Mouse (Mus musculus): Measurements from ENCODE around the gene 2300009A05Rik. TPM values are rescaled to one million over a fixed set of nuclear protein-coding genes. Genes with fewer than 3 reads are reported as not detected.

Gene 2300009A05Rik
- polyA plus RNA-seq, 1 experiment: not detected

DNA sequence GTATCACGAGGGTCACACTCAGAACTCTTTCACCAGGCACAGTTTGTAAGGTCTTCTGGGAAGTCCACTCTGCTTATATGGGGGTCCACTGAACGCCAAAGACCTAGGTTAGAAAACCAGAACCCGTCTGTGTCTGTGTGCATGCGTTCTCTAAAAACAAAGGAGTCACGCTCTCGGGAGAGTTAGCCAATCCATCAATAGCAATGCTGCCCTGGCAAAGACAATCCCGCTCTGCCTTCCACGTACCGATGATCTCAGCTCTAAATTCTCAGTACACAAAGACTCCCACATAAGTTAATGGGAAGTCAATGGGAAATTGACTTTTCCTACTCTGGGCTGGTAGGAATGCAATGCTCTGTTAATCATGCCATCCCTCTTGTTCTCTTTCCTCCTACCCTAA, 42.8 kb downstream of the 2300009A05Rik start:
- no peaks in the 10 kb centered on the region for H3K4me1 ChIP-seq (ENCODE audit: control insufficient read depth, insufficient read depth, low read length)
- TF ChIP-seq CTCF (IDR thresholded peaks at IDR 0.05; ENCODE audit: insufficient read depth, low read depth, low read length): no peak
- no peak for TF ChIP-seq POLR2A (IDR thresholded peaks at IDR 0.05; ENCODE audit: insufficient read depth, low read depth, low read length)
- H3K27ac ChIP-seq (ENCODE audit: insufficient read depth, low read depth, low read length): no peak overlapping the region
- H3K4me3 ChIP-seq (ENCODE audit: insufficient read depth, low read depth, low read length): no peak overlapping the region
- WGBS: 91% methylated on average over 9 of the region's 9 CpGs

DNA sequence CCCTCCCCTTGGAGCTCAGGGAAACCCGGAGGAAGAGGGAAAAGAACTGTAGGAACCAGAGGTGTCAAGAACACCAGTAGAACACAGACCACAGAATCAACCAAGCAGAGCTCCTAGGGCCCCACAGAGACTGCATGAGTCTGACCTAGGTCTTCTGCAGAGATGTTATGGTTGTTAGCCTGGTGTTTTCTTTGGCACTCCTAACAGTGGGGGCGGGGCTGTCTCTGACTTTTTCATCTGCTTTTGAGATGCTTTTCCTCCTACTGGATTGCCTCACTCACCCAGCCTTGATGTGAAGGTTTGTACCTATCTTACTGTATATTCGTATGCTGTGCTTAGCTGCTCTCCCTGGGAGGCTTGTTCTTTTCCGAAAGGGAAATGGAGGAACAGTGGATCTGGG, 44.9 kb downstream of the 2300009A05Rik start:
- Histone ChIP-seq H3K4me3 (ENCODE audit: insufficient read depth, low read depth, low read length) (no peak overlapping the region), H3K4me1 (ENCODE audit: control insufficient read depth, insufficient read depth, low read length) (no peaks in the 10 kb centered on the region), H3K27ac (ENCODE audit: insufficient read depth, low read depth, low read length) (no peak overlapping the region)
- WGBS: 88% methylated on average over 4 of the region's 4 CpGs
- TF ChIP-seq POLR2A (IDR thresholded peaks at IDR 0.05; ENCODE audit: insufficient read depth, low read depth, low read length): no peak
- no peak for TF ChIP-seq CTCF (IDR thresholded peaks at IDR 0.05; ENCODE audit: insufficient read depth, low read depth, low read length)

GRCm38 (mm10) chr9:63350030-63350429, 49.0 kb downstream of the 2300009A05Rik start:
- no peak overlapping the region for H3K4me3 ChIP-seq (ENCODE audit: insufficient read depth, low read depth, low read length)
- H3K4me1 ChIP-seq (ENCODE audit: control insufficient read depth, insufficient read depth, low read length): no peaks in the 10 kb centered on the region; the same call in 1 of the 2 replicates
- 94% methylated on average over 8 of the region's 8 CpGs for WGBS
- TF ChIP-seq CTCF (IDR thresholded peaks at IDR 0.05; ENCODE audit: insufficient read depth, low read depth, low read length) (no peak), POLR2A (IDR thresholded peaks at IDR 0.05; ENCODE audit: insufficient read depth, low read depth, low read length) (no peak)
- no peak overlapping the region for H3K27ac ChIP-seq (ENCODE audit: insufficient read depth, low read depth, low read length)

DNA sequence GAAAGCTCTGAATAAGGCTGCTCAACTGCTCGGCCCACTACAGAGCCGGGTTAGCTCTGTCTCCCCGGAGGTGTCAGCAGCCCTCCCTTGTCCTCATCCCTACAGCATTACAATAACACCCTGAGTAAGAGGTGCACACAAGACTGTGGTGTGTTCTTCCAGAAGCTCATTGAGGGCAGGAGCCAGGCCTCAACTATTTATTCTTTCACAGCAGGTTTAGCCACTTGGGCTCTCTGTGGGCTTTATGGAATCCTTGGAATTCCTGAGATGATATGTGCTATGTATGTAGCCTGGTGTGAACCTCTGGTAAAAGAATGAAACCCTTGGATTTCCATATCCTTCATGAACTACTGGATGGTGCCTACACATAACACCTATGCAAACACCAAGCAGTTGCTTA, 49.8 kb downstream of the 2300009A05Rik start:
- TF ChIP-seq CTCF (IDR thresholded peaks at IDR 0.05; ENCODE audit: insufficient read depth, low read depth, low read length) (no peak), POLR2A (IDR thresholded peaks at IDR 0.05; ENCODE audit: insufficient read depth, low read depth, low read length) (no peak)
- Histone ChIP-seq H3K27ac (ENCODE audit: insufficient read depth, low read depth, low read length) (no peak overlapping the region), H3K4me1 (ENCODE audit: control insufficient read depth, insufficient read depth, low read length) (no peaks in the 10 kb centered on the region; the same call in 1 of the 2 replicates), H3K4me3 (ENCODE audit: insufficient read depth, low read depth, low read length) (no peak overlapping the region)
- WGBS: 89% methylated on average over 3 of the region's 3 CpGs

- Histone ChIP-seq H3K27ac (ENCODE audit: insufficient read depth, low read depth, low read length) (no peak overlapping the region), H3K4me3 (ENCODE audit: insufficient read depth, low read depth, low read length) (no peak overlapping the region), H3K4me1 (ENCODE audit: control insufficient read depth, insufficient read depth, low read length) (no peaks in the 10 kb centered on the region; the same call in 1 of the 2 replicates)
- WGBS: 88% methylated on average over 1 of the region's 1 CpGs
- TF ChIP-seq CTCF (IDR thresholded peaks at IDR 0.05; ENCODE audit: insufficient read depth, low read depth, low read length): no peak
- TF ChIP-seq POLR2A (IDR thresholded peaks at IDR 0.05; ENCODE audit: insufficient read depth, low read depth, low read length): no peak
Observed at GRCm38 (mm10) chr9:63348146-63348545, 50.9 kb downstream of the 2300009A05Rik start.

GRCm38 (mm10) chr9:63346029-63346428, 53.0 kb downstream of the 2300009A05Rik start:
- TF ChIP-seq POLR2A (IDR thresholded peaks at IDR 0.05; ENCODE audit: insufficient read depth, low read depth, low read length) (no peak), CTCF (IDR thresholded peaks at IDR 0.05; ENCODE audit: insufficient read depth, low read depth, low read length) (no peak)
- Histone ChIP-seq H3K4me1 (ENCODE audit: control insufficient read depth, insufficient read depth, low read length) (no peaks in the 10 kb centered on the region; the same call in 1 of the 2 replicates), H3K27ac (ENCODE audit: insufficient read depth, low read depth, low read length) (no peak overlapping the region), H3K4me3 (ENCODE audit: insufficient read depth, low read depth, low read length) (no peak overlapping the region)
- WGBS: 63% methylated on average over 6 of the region's 6 CpGs

Other genes starting within 250 kb of the 2300009A05Rik start
- not detected in 2 replicates for gene Map2k5, start 21.3 kb downstream of the 2300009A05Rik start, polyA plus RNA-seq (2012; ENCODE audit: insufficient read depth, insufficient read length, low replicate concordance, missing spikeins)
- not detected in 2 replicates for gene Iqch, start 203.2 kb upstream of the 2300009A05Rik start, polyA plus RNA-seq (2012; ENCODE audit: insufficient read depth, insufficient read length, low replicate concordance, missing spikeins)
- gene Aagab, start 203.4 kb upstream of the 2300009A05Rik start, polyA plus RNA-seq (2012; ENCODE audit: insufficient read depth, insufficient read length, low replicate concordance, missing spikeins): not detected in 2 replicates

Data from olfactory bulb, adult 2 months (tissue).